Mouse (Mus musculus): ENCODE results near the gene Psph. TPM values are rescaled to one million over a fixed set of nuclear protein-coding genes. Genes with fewer than 3 reads are reported as not detected.

Psph gene
- polyA plus RNA-seq, 1 experiment from 2014 or later, result 65.8 TPM

- Histone ChIP-seq H3K9ac (ENCODE audit: low read depth, low read length) (no peak overlapping the region), H3K27ac (no peak overlapping the region), H3K9me3 (replicated peaks; ENCODE audit: low read length) (no peaks in the 10 kb centered on the region), H3K36me3 (ENCODE audit: insufficient read depth, low read length) (no peaks in the 10 kb centered on the region), H3K4me1 (replicated peaks; ENCODE audit: insufficient read depth, low read length) (no peaks in the 10 kb centered on the region), H3K27me3 (ENCODE audit: insufficient read depth, low read length) (no peaks in the 10 kb centered on the region), H3K4me2 (ENCODE audit: low read length) (no peak overlapping the region), H3K4me3 (replicated peaks; ENCODE audit: low read depth, low read length) (no peak overlapping the region)
- ATAC-seq (replicated peaks; ENCODE audit: low FRiP score, low read depth) (no peak), DNase-seq (ENCODE audit: low spot score) (no peak)
- TF ChIP-seq CTCF (IDR thresholded peaks at IDR 0.05; ENCODE audit: low read depth), result no peak
- WGBS, result 85% methylated on average over 10 of the region's 10 CpGs
These were observed 14.8 kb downstream of the Psph start for GRCm38 (mm10) chr5:129772433-129772832.

GRCm38 (mm10) chr5:129770443-129771355 is 16.6 kb downstream of the Psph start:
- Histone ChIP-seq H3K36me3 (ENCODE audit: insufficient read depth, low read length) (no peaks in the 10 kb centered on the region), H3K4me2 (ENCODE audit: low read length) (no peak overlapping the region), H3K27me3 (ENCODE audit: insufficient read depth, low read length) (no peaks in the 10 kb centered on the region), H3K9me3 (replicated peaks; ENCODE audit: low read length) (no peaks in the 10 kb centered on the region), H3K4me1 (replicated peaks; ENCODE audit: insufficient read depth, low read length) (no peaks in the 10 kb centered on the region), H3K9ac (ENCODE audit: low read depth, low read length) (no peak overlapping the region), H3K4me3 (replicated peaks; ENCODE audit: low read depth, low read length) (no peak overlapping the region), H3K27ac (peak overlapping the region; percentile 73)
- WGBS, result 76% methylated on average over 23 of the region's 23 CpGs
- ATAC-seq (replicated peaks; ENCODE audit: low FRiP score, low read depth), result peak; percentile 47
- no peak for TF ChIP-seq CTCF (IDR thresholded peaks at IDR 0.05; ENCODE audit: low read depth)
- DNase-seq (ENCODE audit: low spot score), result peak; percentile 11

- DNase-seq (ENCODE audit: low spot score), result no peak
- 59% methylated on average over 18 of the region's 18 CpGs for WGBS
- Histone ChIP-seq H3K9me3 (replicated peaks; ENCODE audit: low read length) (no peaks in the 10 kb centered on the region), H3K4me1 (replicated peaks; ENCODE audit: insufficient read depth, low read length) (no peaks in the 10 kb centered on the region), H3K36me3 (ENCODE audit: insufficient read depth, low read length) (peaks cover 11% of the 10 kb centered on the region), H3K27me3 (ENCODE audit: insufficient read depth, low read length) (no peaks in the 10 kb centered on the region), H3K4me3 (replicated peaks; ENCODE audit: low read depth, low read length) (no peak overlapping the region), H3K9ac (ENCODE audit: low read depth, low read length) (no peak overlapping the region), H3K4me2 (ENCODE audit: low read length) (no peak overlapping the region), H3K27ac (peak overlapping the region; percentile 47; the same call in 1 of the 2 replicates)
- peak; percentile 66; the same call in 1 of the 2 replicates for ATAC-seq (replicated peaks; ENCODE audit: low FRiP score, low read depth)
- TF ChIP-seq CTCF (IDR thresholded peaks at IDR 0.05; ENCODE audit: low read depth), result no peak
These were observed 25.2 kb downstream of the Psph start for GRCm38 (mm10) chr5:129761865-129762540.

GRCm38 (mm10) chr5:129759929-129760480 is 27.2 kb downstream of the Psph start:
- Histone ChIP-seq H3K27ac (peak overlapping the region; percentile 27; the same call in 1 of the 2 replicates), H3K4me3 (replicated peaks; ENCODE audit: low read depth, low read length) (no peak overlapping the region), H3K27me3 (ENCODE audit: insufficient read depth, low read length) (no peaks in the 10 kb centered on the region), H3K4me1 (replicated peaks; ENCODE audit: insufficient read depth, low read length) (no peaks in the 10 kb centered on the region), H3K4me2 (ENCODE audit: low read length) (no peak overlapping the region), H3K36me3 (ENCODE audit: insufficient read depth, low read length) (peaks cover 14% of the 10 kb centered on the region), H3K9ac (ENCODE audit: low read depth, low read length) (no peak overlapping the region), H3K9me3 (replicated peaks; ENCODE audit: low read length) (no peaks in the 10 kb centered on the region)
- peak; percentile 55; the same call in 1 of the 2 replicates for ATAC-seq (replicated peaks; ENCODE audit: low FRiP score, low read depth)
- WGBS, result 63% methylated on average over 13 of the region's 13 CpGs
- no peak for TF ChIP-seq CTCF (IDR thresholded peaks at IDR 0.05; ENCODE audit: low read depth)
- DNase-seq (ENCODE audit: low spot score), result peak; percentile 26

GRCm38 (mm10) chr5:129756886-129757285 is 30.4 kb downstream of the Psph start:
- Histone ChIP-seq H3K36me3 (ENCODE audit: insufficient read depth, low read length) (peaks cover 20% of the 10 kb centered on the region), H3K9ac (ENCODE audit: low read depth, low read length) (no peak overlapping the region), H3K4me1 (replicated peaks; ENCODE audit: insufficient read depth, low read length) (no peaks in the 10 kb centered on the region), H3K27me3 (ENCODE audit: insufficient read depth, low read length) (no peaks in the 10 kb centered on the region), H3K4me3 (replicated peaks; ENCODE audit: low read depth, low read length) (no peak overlapping the region), H3K27ac (no peak overlapping the region), H3K9me3 (replicated peaks; ENCODE audit: low read length) (no peaks in the 10 kb centered on the region), H3K4me2 (ENCODE audit: low read length) (no peak overlapping the region)
- no peak for ATAC-seq (replicated peaks; ENCODE audit: low FRiP score, low read depth)
- DNase-seq (ENCODE audit: low spot score), result no peak
- 90% methylated on average over 20 of the region's 20 CpGs for WGBS
- no peak for TF ChIP-seq CTCF (IDR thresholded peaks at IDR 0.05; ENCODE audit: low read depth)

GRCm38 (mm10) chr5:129744050-129744449 is 43.2 kb downstream of the Psph start:
- DNase-seq (ENCODE audit: low spot score) (no peak), ATAC-seq (replicated peaks; ENCODE audit: low FRiP score, low read depth) (no peak)
- TF ChIP-seq CTCF (IDR thresholded peaks at IDR 0.05; ENCODE audit: low read depth), result no peak
- no peak overlapping the region for H3K4me3 ChIP-seq (replicated peaks; ENCODE audit: low read depth, low read length)
- no peaks in the 10 kb centered on the region for H3K4me1 ChIP-seq (replicated peaks; ENCODE audit: insufficient read depth, low read length)
- H3K27ac ChIP-seq, result no peak overlapping the region
- H3K9ac ChIP-seq (ENCODE audit: low read depth, low read length), result no peak overlapping the region
- H3K36me3 ChIP-seq (ENCODE audit: insufficient read depth, low read length), result peaks cover 42% of the 10 kb centered on the region
- 71% methylated on average over 6 of the region's 6 CpGs for WGBS
- H3K27me3 ChIP-seq (ENCODE audit: insufficient read depth, low read length), result no peaks in the 10 kb centered on the region
- no peak overlapping the region for H3K4me2 ChIP-seq (ENCODE audit: low read length)
- no peaks in the 10 kb centered on the region for H3K9me3 ChIP-seq (replicated peaks; ENCODE audit: low read length)
